Mouse (Mus musculus) embryonic facial prominence, embryonic 12.5 days (tissue): Measurements from ENCODE around the gene Cnpy3. TPM values are rescaled to one million over a fixed set of nuclear protein-coding genes. Genes with fewer than 3 reads are reported as not detected.
"Not testable (repeated sequence)": the region's sequence is repeated elsewhere in the genome, so short reads cannot be mapped to it uniquely, and the experiment has no call there.

Experiments used
- ATAC-seq: fragments of 200-750 bp; cut with Nextera tagmentation; 2 replicates; pipeline ENCODE4 v1.8.0; 2017; ENCODE audit not compliant: insufficient number of reproducible peaks, insufficient read depth, low FRiP score, low TSS enrichment
- H3K27ac ChIP-seq: fragments of 300-500 bp; sonication (generic); 2 replicates; pipeline ENCODE4 v1.5.1; 2016; ENCODE audit warnings: mild to moderate bottlenecking
- H3K27me3 ChIP-seq: fragments of 300-500 bp; sonication (generic); 2 replicates; pipeline ENCODE4 v1.6.1; 2016; ENCODE audit warnings: mild to moderate bottlenecking, moderate library complexity
- H3K36me3 ChIP-seq: fragments of 300-500 bp; sonication (generic); 2 replicates; pipeline ENCODE4 v1.6.1; 2016; ENCODE audit warnings: mild to moderate bottlenecking
- H3K4me1 ChIP-seq: fragments of 300-500 bp; sonication (generic); 2 replicates; pipeline ENCODE4 v1.6.1; 2016
- H3K4me2 ChIP-seq: fragments of 300-500 bp; sonication (generic); replicated peaks from 2 replicates; pipeline ENCODE4 v1.6.1; 2016; ENCODE audit warnings: mild to moderate bottlenecking, moderate library complexity
- H3K4me3 ChIP-seq: fragments of 300-500 bp; sonication (generic); 2 replicates; pipeline ENCODE4 v1.5.1; 2016; ENCODE audit warnings: mild to moderate bottlenecking
- H3K9ac ChIP-seq: fragments of 300-500 bp; sonication (generic); 2 replicates; pipeline ENCODE4 v1.6.1; 2016; ENCODE audit warnings: mild to moderate bottlenecking, moderate library complexity
- H3K9me3 ChIP-seq: fragments of 300-500 bp; sonication (generic); 2 replicates; pipeline ENCODE4 v1.6.1; 2016; ENCODE audit warnings: mild to moderate bottlenecking, moderate library complexity
- WGBS: fragments of 180-500 bp; shearing (Covaris S2); methylation state at CpG from one replicate; pipeline ENCODE4 v1.1.7; 2016; 5-methylcytosine and 5-hydroxymethylcytosine counted together
- polyA plus RNA-seq: library from polyadenylated mRNA; unstranded; fragments of >200 nt; fragmentation: Nextera tagmentation; extraction: Ambion mirVana; gene quantifications from 2 replicates; pipeline ENCODE4 v1.2.1, GENCODE M21; 2016

The Cnpy3 gene
- 61.2 and 63.1 TPM in 2 replicates for polyA plus RNA-seq

GRCm38 (mm10) chr17:46751794-46752556, at the start of gene Cnpy3:
Gene Cnpy3 (minus strand): TSS chr17:46752214.
- Histone ChIP-seq H3K4me1 (peaks cover 16% of the 10 kb centered on the region; the same call in 1 of the 2 replicates), H3K9ac (peak within 1 kb of the TSS; percentile 67), H3K27me3 (no peaks in the 10 kb centered on the region), H3K36me3 (peaks cover 3% of the 10 kb centered on the region; the same call in 1 of the 2 replicates), H3K27ac (peak within 1 kb of the TSS; percentile 91), H3K4me3 (peak within 1 kb of the TSS; percentile 72), H3K9me3 (no peaks in the 10 kb centered on the region), H3K4me2 (peak within 1 kb of the TSS; percentile 73)
- ATAC-seq: peak; percentile 98
- under 1% methylated on average over 57 of the region's 58 CpGs for WGBS

- no peak for ATAC-seq
- Histone ChIP-seq H3K4me2 (no peak overlapping the region), H3K4me3 (no peak overlapping the region), H3K9me3 (no peaks in the 10 kb centered on the region), H3K27me3 (no peaks in the 10 kb centered on the region), H3K9ac (no peak overlapping the region), H3K4me1 (0 out of 2 replicates have a peak, but pooled peaks cover under 1% of the 10 kb centered on the region), H3K27ac (no peak overlapping the region), H3K36me3 (peaks cover 43% of the 10 kb centered on the region)
- WGBS: 83% methylated on average over 6 of the region's 6 CpGs
Observed at GRCm38 (mm10) chr17:46801761-46802160, 49.7 kb upstream of the Cnpy3 start.

- Histone ChIP-seq H3K27ac (no peak overlapping the region), H3K27me3 (no peaks in the 10 kb centered on the region), H3K4me2 (no peak overlapping the region), H3K9ac (no peak overlapping the region), H3K36me3 (peaks cover 28% of the 10 kb centered on the region), H3K4me3 (no peak overlapping the region), H3K4me1 (0 out of 2 replicates have a peak, but pooled peaks cover 4% of the 10 kb centered on the region), H3K9me3 (no peaks in the 10 kb centered on the region)
- 80% methylated on average over 10 of the region's 10 CpGs for WGBS
- ATAC-seq: no peak
Observed at GRCm38 (mm10) chr17:46799680-46800079, 47.7 kb upstream of the Cnpy3 start.

GRCm38 (mm10) chr17:46797386-46797785, 45.4 kb upstream of the Cnpy3 start:
- 8% methylated on average over 8 of the region's 8 CpGs for WGBS

GRCm38 (mm10) chr17:46796743-46797142, 44.7 kb upstream of the Cnpy3 start:
- Histone ChIP-seq H3K36me3 (peaks cover 21% of the 10 kb centered on the region), H3K27me3 (no peaks in the 10 kb centered on the region), H3K4me3 (no peak overlapping the region), H3K4me1 (0 out of 2 replicates have a peak, but pooled peaks cover 4% of the 10 kb centered on the region), H3K4me2 (no peak overlapping the region), H3K9me3 (no peaks in the 10 kb centered on the region), H3K27ac (no peak overlapping the region), H3K9ac (no peak overlapping the region)
- ATAC-seq: no peak
- WGBS: 74% methylated on average over 4 of the region's 4 CpGs

More at GRCm38 (mm10) chr17:46797386-46797785, 45.4 kb upstream of the Cnpy3 start:
- H3K9me3 ChIP-seq: no peaks in the 10 kb centered on the region
- H3K4me2 ChIP-seq: no peak overlapping the region
- peaks cover 21% of the 10 kb centered on the region for H3K36me3 ChIP-seq
- H3K27me3 ChIP-seq: no peaks in the 10 kb centered on the region
- 0 out of 2 replicates have a peak, but pooled peaks cover 4% of the 10 kb centered on the region for H3K4me1 ChIP-seq
- no peak overlapping the region for H3K27ac ChIP-seq
- H3K4me3 ChIP-seq: no peak overlapping the region
- ATAC-seq: peak; percentile 28; the same call in 1 of the 2 replicates
- H3K9ac ChIP-seq: no peak overlapping the region

GRCm38 (mm10) chr17:46792963-46793362, 40.9 kb upstream of the Cnpy3 start:
- Histone ChIP-seq H3K27ac (no peak overlapping the region), H3K4me2 (no peak overlapping the region), H3K36me3 (no peaks in the 10 kb centered on the region), H3K27me3 (no peaks in the 10 kb centered on the region), H3K9me3 (no peaks in the 10 kb centered on the region), H3K9ac (no peak overlapping the region), H3K4me1 (0 out of 2 replicates have a peak, but pooled peaks cover 4% of the 10 kb centered on the region), H3K4me3 (no peak overlapping the region)
- 82% methylated on average over 2 of the region's 2 CpGs for WGBS
- ATAC-seq: no peak

- 74% methylated on average over 2 of the region's 2 CpGs for WGBS
- not testable (repeated sequence) for H3K4me2 ChIP-seq, H3K9me3 ChIP-seq, H3K4me3 ChIP-seq, H3K27me3 ChIP-seq, H3K4me1 ChIP-seq, H3K27ac ChIP-seq, H3K36me3 ChIP-seq, ATAC-seq, H3K9ac ChIP-seq
Observed at GRCm38 (mm10) chr17:46787974-46788373, 36.0 kb upstream of the Cnpy3 start.

GRCm38 (mm10) chr17:46786952-46787351, 34.9 kb upstream of the Cnpy3 start:
- no peak for ATAC-seq
- H3K27ac ChIP-seq: no peak overlapping the region
- H3K4me2 ChIP-seq: no peak overlapping the region
- H3K4me3 ChIP-seq: no peak overlapping the region
- H3K36me3 ChIP-seq: no peaks in the 10 kb centered on the region
- no peak overlapping the region for H3K9ac ChIP-seq
- H3K27me3 ChIP-seq: no peaks in the 10 kb centered on the region
- H3K4me1 ChIP-seq: no peaks in the 10 kb centered on the region
- H3K9me3 ChIP-seq: no peaks in the 10 kb centered on the region
- WGBS: 89% methylated on average over 5 of the region's 5 CpGs

- no peak for ATAC-seq
- Histone ChIP-seq H3K9me3 (no peaks in the 10 kb centered on the region), H3K36me3 (peaks cover 24% of the 10 kb centered on the region), H3K27ac (peak overlapping the region; percentile 86; the same call in 1 of the 2 replicates), H3K4me1 (peaks cover 6% of the 10 kb centered on the region), H3K27me3 (no peaks in the 10 kb centered on the region), H3K9ac (no peak overlapping the region), H3K4me3 (peak overlapping the region; percentile 68), H3K4me2 (peak overlapping the region; percentile 66)
- 72% methylated on average over 2 of the region's 2 CpGs for WGBS
Observed at GRCm38 (mm10) chr17:46783222-46783565, 31.2 kb upstream of the Cnpy3 start.

GRCm38 (mm10) chr17:46782341-46783221, 30.6 kb upstream of the Cnpy3 start, which contains the start of gene Rpl7l1:
Gene Rpl7l1 (minus strand): TSS chr17:46782672.
- Histone ChIP-seq H3K36me3 (peaks cover 31% of the 10 kb centered on the region), H3K4me2 (peak within 1 kb of the TSS; percentile 66), H3K9ac (peak within 1 kb of the TSS; percentile 78), H3K27me3 (no peaks in the 10 kb centered on the region), H3K4me1 (peaks cover 6% of the 10 kb centered on the region), H3K9me3 (no peaks in the 10 kb centered on the region), H3K4me3 (peak within 1 kb of the TSS; percentile 68), H3K27ac (peak within 1 kb of the TSS; percentile 86)
- ATAC-seq: peak; percentile 89
- WGBS: under 1% methylated on average over 44 of the region's 44 CpGs

- Histone ChIP-seq H3K27me3 (no peaks in the 10 kb centered on the region), H3K4me3 (peak overlapping the region; percentile 68), H3K4me2 (peak overlapping the region; percentile 66), H3K9me3 (no peaks in the 10 kb centered on the region), H3K36me3 (peaks cover 37% of the 10 kb centered on the region), H3K4me1 (peaks cover 6% of the 10 kb centered on the region), H3K9ac (peak overlapping the region; percentile 78), H3K27ac (peak overlapping the region; percentile 86)
- ATAC-seq: no peak
- 5% methylated on average over 11 of the region's 11 CpGs for WGBS
Observed at GRCm38 (mm10) chr17:46781876-46782275, 29.9 kb upstream of the Cnpy3 start.
